Mouse (Mus musculus): ENCODE results near the gene Spin1.

Spin1 gene

GRCm38 (mm10) chr13:51109517-51109916 is 8.8 kb downstream of the Spin1 start:
- TF ChIP-seq GATA4 (IDR thresholded peaks at IDR 0.05; ENCODE audit: insufficient replicate concordance, low read length): no peak

GRCm38 (mm10) chr13:51114398-51114797 is 13.7 kb downstream of the Spin1 start:
- TF ChIP-seq GATA4 (IDR thresholded peaks at IDR 0.05; ENCODE audit: insufficient replicate concordance, low read length): peak; percentile 22; the same call in 1 of the 2 replicates

GRCm38 (mm10) chr13:51115762-51116161 is 15.1 kb downstream of the Spin1 start:
- no peak for TF ChIP-seq GATA4 (IDR thresholded peaks at IDR 0.05; ENCODE audit: insufficient replicate concordance, low read length)

GRCm38 (mm10) chr13:51120734-51121133 is 20.1 kb downstream of the Spin1 start:
- peak; percentile 88 for TF ChIP-seq GATA4 (IDR thresholded peaks at IDR 0.05; ENCODE audit: insufficient replicate concordance, low read length)

- TF ChIP-seq GATA4 (IDR thresholded peaks at IDR 0.05; ENCODE audit: insufficient replicate concordance, low read length): no peak
Observed at GRCm38 (mm10) chr13:51121966-51122365, 21.3 kb downstream of the Spin1 start.

GRCm38 (mm10) chr13:51122771-51123170 is 22.1 kb downstream of the Spin1 start:
- TF ChIP-seq GATA4 (IDR thresholded peaks at IDR 0.05; ENCODE audit: insufficient replicate concordance, low read length): no peak

GRCm38 (mm10) chr13:51125357-51125756 is 24.7 kb downstream of the Spin1 start:
- no peak for TF ChIP-seq GATA4 (IDR thresholded peaks at IDR 0.05; ENCODE audit: insufficient replicate concordance, low read length)

- no peak for TF ChIP-seq GATA4 (IDR thresholded peaks at IDR 0.05; ENCODE audit: insufficient replicate concordance, low read length)
Observed at GRCm38 (mm10) chr13:51127906-51128305, 27.2 kb downstream of the Spin1 start.

GRCm38 (mm10) chr13:51128417-51128816 is 27.7 kb downstream of the Spin1 start:
- no peak for TF ChIP-seq GATA4 (IDR thresholded peaks at IDR 0.05; ENCODE audit: insufficient replicate concordance, low read length)

GRCm38 (mm10) chr13:51131179-51131578 is 30.5 kb downstream of the Spin1 start:
- TF ChIP-seq GATA4 (IDR thresholded peaks at IDR 0.05; ENCODE audit: insufficient replicate concordance, low read length): no peak

GRCm38 (mm10) chr13:51136315-51136714 is 35.6 kb downstream of the Spin1 start:
- no peak for TF ChIP-seq GATA4 (IDR thresholded peaks at IDR 0.05; ENCODE audit: insufficient replicate concordance, low read length)

GRCm38 (mm10) chr13:51136996-51137701 is 36.5 kb downstream of the Spin1 start:
- TF ChIP-seq GATA4 (IDR thresholded peaks at IDR 0.05; ENCODE audit: insufficient replicate concordance, low read length): no peak

- no peak for TF ChIP-seq GATA4 (IDR thresholded peaks at IDR 0.05; ENCODE audit: insufficient replicate concordance, low read length)
Observed at GRCm38 (mm10) chr13:51137702-51138031, 37.0 kb downstream of the Spin1 start.

- no peak for TF ChIP-seq GATA4 (IDR thresholded peaks at IDR 0.05; ENCODE audit: insufficient replicate concordance, low read length)
Observed at GRCm38 (mm10) chr13:51147106-51147505, 46.4 kb downstream of the Spin1 start.

GRCm38 (mm10) chr13:51152966-51153669 is 52.4 kb downstream of the Spin1 start:
- no peak for TF ChIP-seq GATA4 (IDR thresholded peaks at IDR 0.05; ENCODE audit: insufficient replicate concordance, low read length)

- TF ChIP-seq GATA4 (IDR thresholded peaks at IDR 0.05; ENCODE audit: insufficient replicate concordance, low read length): peak; percentile 21; the same call in 1 of the 2 replicates
Observed at GRCm38 (mm10) chr13:51153670-51154030, 53.0 kb downstream of the Spin1 start.
